Mouse (Mus musculus): ENCODE measurements around the gene Coq10a.

Gene Coq10a

DNA sequence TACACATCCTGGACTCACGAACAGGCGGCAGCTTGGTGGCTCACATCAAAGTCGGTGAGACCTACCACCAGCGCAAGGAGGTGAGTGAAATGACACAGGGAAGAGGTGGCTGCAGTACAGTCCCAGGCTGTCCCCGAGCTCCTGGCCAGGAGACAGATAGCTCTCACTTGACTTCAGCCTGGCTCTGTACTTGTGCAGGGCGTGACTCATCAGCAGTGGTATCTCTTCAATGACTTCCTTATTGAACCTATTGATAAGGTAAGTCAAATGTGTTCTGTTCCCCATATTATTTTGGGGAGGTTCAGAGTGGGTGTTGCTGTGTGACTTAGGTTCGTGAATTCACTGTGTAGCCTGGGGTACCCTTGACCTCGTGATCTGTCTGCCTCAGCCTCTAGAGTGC lies 53.2 kb downstream of the Coq10a start:
- POLR2A ChIA-PET = interaction anchor here in 3 of 4 experiments (0.6 to 4.6 kb wide), 9 partner anchors 10 to 381 kb away, joined by 3 to 28 read pairs (median 5); partner anchors contain the start of genes Pan2 (in 2 of the 3), Rab5b (in 1 of the 3) and Stat2 (in 1 of the 3)
- CTCF ChIA-PET = interaction anchor here in 3 of 4 experiments (0.6 to 1.0 kb wide), 3 partner anchors 8 to 194 kb away, joined by 3 to 7 read pairs (median 3); no protein-coding TSS in a partner anchor

Data from embryonic stem cell, embryonic (primary cell).